Mouse (Mus musculus) midbrain, embryonic 11.5 days (tissue): ENCODE measurements at regions not wholly inside any gene's neighbourhood (a gene's known extent, or its start where the extent isn't known, plus 50 kb on each side); places are given as distances from the start of the nearest gene placed in this dataset.

Source experiments
- ATAC-seq: fragments of 200-750 bp; cut with Nextera tagmentation; 2 replicates; pipeline ENCODE4 v1.8.0; 2017; ENCODE audit warnings: moderate TSS enrichment, moderate library complexity; ENCODE audit not compliant: low FRiP score
- DNase-seq: peaks from one replicate; pipeline ENCODE4 v3.0.0; 2015; ENCODE audit warnings: low spot score; ENCODE audit errors: missing footprints
- H3K27ac ChIP-seq: fragments of 300-500 bp; sonication (generic); 2 replicates; pipeline ENCODE4 v1.5.1; 2014; ENCODE audit warnings: low read depth, low read length
- H3K27me3 ChIP-seq: fragments of 300-500 bp; sonication (generic); 2 replicates; pipeline ENCODE4 v1.6.1; 2014; ENCODE audit warnings: mild to moderate bottlenecking, low read length, moderate library complexity, mixed read lengths; ENCODE audit not compliant: control insufficient read depth, insufficient read depth
- H3K36me3 ChIP-seq: fragments of 300-500 bp; sonication (generic); 2 replicates; pipeline ENCODE4 v1.6.1; 2014; ENCODE audit warnings: mild to moderate bottlenecking, low read length, moderate library complexity, mixed read lengths; ENCODE audit not compliant: control insufficient read depth, insufficient read depth
- H3K4me1 ChIP-seq: fragments of 300-500 bp; sonication (generic); 2 replicates; pipeline ENCODE4 v1.6.1; 2014; ENCODE audit warnings: low read length; ENCODE audit not compliant: control insufficient read depth, insufficient read depth
- H3K4me2 ChIP-seq: fragments of 300-500 bp; sonication (generic); 2 replicates; pipeline ENCODE4 v1.6.1; 2014; ENCODE audit warnings: mild to moderate bottlenecking, moderate library complexity
- H3K4me3 ChIP-seq: fragments of 300-500 bp; sonication (generic); 2 replicates; pipeline ENCODE4 v1.5.1; 2014; ENCODE audit warnings: low read depth, low read length
- H3K9ac ChIP-seq: fragments of 300-500 bp; sonication (generic); 2 replicates; pipeline ENCODE4 v1.6.1; 2014; ENCODE audit warnings: low read length
- H3K9me3 ChIP-seq: fragments of 300-500 bp; sonication (generic); 2 replicates; pipeline ENCODE4 v1.6.1; 2016; ENCODE audit warnings: low read length; ENCODE audit not compliant: control insufficient read depth
- WGBS: fragments of 180-500 bp; shearing (Covaris S2); extraction: QIAGEN DNeasy Blood & Tissue Kit; methylation state at CpG from one replicate; pipeline ENCODE4 v1.1.7; 2014; 5-methylcytosine and 5-hydroxymethylcytosine counted together

- no peak overlapping the region for H3K27ac ChIP-seq
- DNase-seq: peak; percentile 89
- no peak overlapping the region for H3K4me3 ChIP-seq
- ATAC-seq: peak; percentile 64; the same call in 1 of the 2 replicates
- H3K4me2 ChIP-seq: no peak overlapping the region
- 19% methylated on average over 7 of the region's 7 CpGs for WGBS
- no peaks in the 10 kb centered on the region for H3K27me3 ChIP-seq
- no peaks in the 10 kb centered on the region for H3K36me3 ChIP-seq
- H3K4me1 ChIP-seq: no peaks in the 10 kb centered on the region
- no peak overlapping the region for H3K9ac ChIP-seq
- no peaks in the 10 kb centered on the region for H3K9me3 ChIP-seq
These were observed 74.3 kb upstream of the Gbe1 start for GRCm38 (mm10) chr16:70239432-70239941.

- WGBS: 86% methylated on average over 4 of the region's 4 CpGs
- ATAC-seq (no peak), DNase-seq (no peak)
- Histone ChIP-seq H3K4me2 (no peak overlapping the region), H3K27me3 (no peaks in the 10 kb centered on the region), H3K9me3 (no peaks in the 10 kb centered on the region), H3K4me3 (no peak overlapping the region), H3K4me1 (no peaks in the 10 kb centered on the region), H3K36me3 (no peaks in the 10 kb centered on the region), H3K9ac (no peak overlapping the region), H3K27ac (no peak overlapping the region)
These were observed 69.5 kb upstream of the Gbe1 start for GRCm38 (mm10) chr16:70244205-70244756.

GRCm38 (mm10) chr16:70244963-70245362 lies 68.8 kb upstream of the Gbe1 start:
- no peaks in the 10 kb centered on the region for H3K9me3 ChIP-seq
- H3K4me3 ChIP-seq: no peak overlapping the region
- no peaks in the 10 kb centered on the region for H3K27me3 ChIP-seq
- DNase-seq: no peak
- no peak overlapping the region for H3K9ac ChIP-seq
- WGBS: 72% methylated on average over 2 of the region's 2 CpGs
- no peak for ATAC-seq
- H3K4me2 ChIP-seq: no peak overlapping the region
- H3K27ac ChIP-seq: no peak overlapping the region
- H3K4me1 ChIP-seq: no peaks in the 10 kb centered on the region
- no peaks in the 10 kb centered on the region for H3K36me3 ChIP-seq

GRCm38 (mm10) chr16:70259364-70259763 lies 54.4 kb upstream of the Gbe1 start:
- WGBS: 81% methylated on average over 1 of the region's 1 CpGs
- H3K36me3 ChIP-seq: no peaks in the 10 kb centered on the region
- no peaks in the 10 kb centered on the region for H3K4me1 ChIP-seq
- no peak overlapping the region for H3K4me3 ChIP-seq
- H3K4me2 ChIP-seq: no peak overlapping the region
- no peak for DNase-seq
- no peaks in the 10 kb centered on the region for H3K9me3 ChIP-seq
- no peak for ATAC-seq
- no peaks in the 10 kb centered on the region for H3K27me3 ChIP-seq
- H3K9ac ChIP-seq: no peak overlapping the region
- H3K27ac ChIP-seq: no peak overlapping the region

GRCm38 (mm10) chr16:70260151-70260550 lies 53.6 kb upstream of the Gbe1 start:
- 90% methylated on average over 1 of the region's 1 CpGs for WGBS
- Histone ChIP-seq H3K9ac (no peak overlapping the region), H3K27ac (no peak overlapping the region), H3K27me3 (no peaks in the 10 kb centered on the region), H3K36me3 (no peaks in the 10 kb centered on the region), H3K4me1 (no peaks in the 10 kb centered on the region), H3K9me3 (no peaks in the 10 kb centered on the region), H3K4me2 (no peak overlapping the region), H3K4me3 (no peak overlapping the region)
- DNase-seq: no peak
- ATAC-seq: no peak
